Mouse (Mus musculus) central nervous system, embryonic 14 days (tissue): ENCODE data around the gene Drg1. TPM values are rescaled to one million over a fixed set of nuclear protein-coding genes. Genes with fewer than 3 reads are reported as not detected.

Experiments used
- polyA plus RNA-seq: library from polyadenylated mRNA; depleted of rRNA; stranded (reverse); fragments of >200 nt; gene quantifications from 2 replicates; pipeline ENCODE4 v1.2.3, GENCODE M21; 2012; rRNA removed

The Drg1 gene
- polyA plus RNA-seq = 89.0 and 97.8 TPM in 2 replicates

DNA sequence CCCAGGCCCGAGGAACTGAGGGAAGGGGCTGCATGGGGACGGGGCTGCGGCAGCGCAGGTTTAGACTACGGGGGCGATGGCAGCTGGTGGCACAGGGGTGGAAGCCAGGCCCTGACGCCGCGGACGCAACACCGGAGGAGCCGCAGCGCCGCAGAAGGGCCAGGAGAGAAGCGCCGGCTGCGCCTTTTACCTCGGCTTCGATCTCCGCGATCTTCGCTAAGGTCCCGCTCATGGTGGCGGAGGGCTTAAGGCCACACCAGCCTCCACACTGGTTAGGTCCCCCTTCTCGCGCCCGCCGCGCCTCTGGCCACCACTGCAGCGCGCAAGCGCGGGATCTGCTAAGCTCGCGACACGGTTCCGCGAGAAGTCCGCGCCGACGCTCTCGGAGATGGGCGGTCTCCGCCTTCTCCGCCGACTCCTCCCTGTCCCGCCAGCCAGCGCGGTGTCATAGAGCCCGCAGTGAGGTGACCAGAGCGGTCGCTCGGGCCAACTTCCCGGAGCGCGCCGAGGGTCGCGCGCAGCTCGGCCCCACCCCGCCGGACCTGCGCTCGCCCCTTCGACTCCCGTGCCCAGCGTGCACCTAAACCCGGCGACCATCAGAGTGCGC is at the start of gene Drg1:
Gene Drg1, minus strand, starts transcription at position 337 of the 607 bp plus-strand sequence.

DNA sequence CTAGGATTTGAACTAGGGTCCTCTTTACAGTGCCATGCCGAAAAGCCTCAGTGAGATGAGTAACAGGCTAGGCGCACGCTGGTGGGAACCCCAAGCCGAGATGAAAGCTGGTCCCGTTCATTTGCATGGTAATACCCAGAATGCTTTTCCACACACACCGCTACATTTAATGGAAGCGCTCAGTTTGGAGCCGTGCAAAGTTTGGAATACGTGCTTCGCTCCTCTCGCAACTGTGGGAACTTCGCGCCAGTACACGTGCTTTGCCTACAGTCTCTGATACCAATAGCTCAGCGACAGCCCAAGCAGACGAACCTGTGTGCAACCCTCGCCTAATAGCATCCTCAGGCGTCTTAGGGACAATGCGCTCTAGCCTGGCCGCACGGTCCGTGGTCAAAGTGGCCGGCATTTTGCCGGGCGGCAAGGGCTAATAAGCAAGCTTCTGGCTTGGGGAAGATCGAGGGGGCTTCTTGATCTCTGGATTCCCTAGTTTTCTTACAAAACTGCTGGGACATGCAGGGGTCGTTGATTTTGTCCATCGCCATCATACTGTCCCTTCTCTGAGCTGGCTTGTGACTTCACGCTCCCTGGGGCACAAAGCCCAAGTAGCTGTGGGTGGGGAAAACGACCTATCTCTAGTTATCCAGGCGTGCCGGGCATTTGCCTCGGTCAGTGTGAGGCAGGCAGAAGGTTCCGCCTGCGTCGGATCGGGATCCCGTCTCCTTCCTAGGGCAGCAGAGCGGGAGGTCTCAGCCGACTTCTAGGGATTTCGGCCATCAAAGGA is 22.5 kb upstream of the Drg1 start, which contains the start of gene Patz1:
Gene Patz1, plus strand, starts transcription at position 354 of the 781 bp plus-strand sequence.

GRCm38 (mm10) chr11:3202231-3202701 is 63.9 kb downstream of the Drg1 start, which contains the start of gene Eif4enif1:
Gene Eif4enif1 (plus strand): TSS chr11:3202392.

GRCm38 (mm10) chr11:3193363-3193762 is 72.9 kb downstream of the Drg1 start, which contains the start of gene Sfi1:
Gene Sfi1 (minus strand): TSS chr11:3193463.

Other genes starting within 250 kb of the Drg1 start
- 27.4 and 28.3 TPM in 2 replicates for gene Sfi1, start 73.0 kb downstream of the Drg1 start, polyA plus RNA-seq
- 81.5 and 81.7 TPM in 2 replicates for gene Eif4enif1, start 64.0 kb downstream of the Drg1 start, polyA plus RNA-seq
- 76.4 and 94.9 TPM in 2 replicates for gene Patz1, start 22.5 kb upstream of the Drg1 start, polyA plus RNA-seq
- gene Pik3ip1, start 64.0 kb upstream of the Drg1 start, polyA plus RNA-seq = 20.1 and 23.3 TPM in 2 replicates
- gene Limk2, start 142.8 kb upstream of the Drg1 start, polyA plus RNA-seq = 165 and 178 TPM in 2 replicates
- gene Rnf185, start 185.9 kb upstream of the Drg1 start, polyA plus RNA-seq = 38.1 and 39.9 TPM in 2 replicates
- gene Pla2g3, start 221.9 kb upstream of the Drg1 start, polyA plus RNA-seq = 1.3 and 1.4 TPM in 2 replicates
- gene Inpp5j, start 238.4 kb upstream of the Drg1 start, polyA plus RNA-seq = 2.5 and 2.9 TPM in 2 replicates
- gene Selenom, start 248.3 kb upstream of the Drg1 start, polyA plus RNA-seq = 63.3 and 92.8 TPM in 2 replicates